Mouse (Mus musculus): ENCODE measurements at regions not wholly inside any gene's neighbourhood (a gene's known extent, or its start where the extent isn't known, plus 50 kb on each side); places are given as distances from the start of the nearest gene placed in this dataset.

GRCm38 (mm10) chr3:149371439-149371838, 381.1 kb upstream of the Adgrl2 start:
- in situ Hi-C loops (cut with MboI, MseI) = no loop called here

GRCm38 (mm10) chr3:149370517-149371227, 380.3 kb upstream of the Adgrl2 start:
- in situ Hi-C loops (cut with MboI, MseI) = no loop called here

DNA sequence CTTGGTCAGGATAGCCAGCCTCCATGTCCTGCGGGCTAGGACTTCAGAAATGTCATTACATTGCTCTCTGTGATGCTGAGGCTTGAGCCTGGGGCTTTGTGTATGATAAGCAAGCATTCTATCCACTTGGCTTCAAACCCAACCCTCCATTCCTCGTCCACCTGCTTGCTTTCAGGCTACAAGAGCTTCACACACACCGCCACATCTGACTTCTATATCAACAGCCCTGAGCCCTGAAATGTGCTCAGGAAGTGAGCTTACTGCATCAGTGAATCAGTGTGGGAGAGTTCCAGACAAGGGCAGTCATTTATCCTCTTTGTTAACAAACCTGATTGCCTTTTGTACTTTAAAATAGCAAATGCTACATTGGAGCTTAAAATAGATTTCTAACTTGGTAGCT, 377.5 kb upstream of the Adgrl2 start:
- in situ Hi-C loops (cut with MboI, MseI) = loop anchor here in 1 of 2 experiments (10.0 kb wide), 1 partner anchor 1137 kb away; no protein-coding TSS in a partner anchor

DNA sequence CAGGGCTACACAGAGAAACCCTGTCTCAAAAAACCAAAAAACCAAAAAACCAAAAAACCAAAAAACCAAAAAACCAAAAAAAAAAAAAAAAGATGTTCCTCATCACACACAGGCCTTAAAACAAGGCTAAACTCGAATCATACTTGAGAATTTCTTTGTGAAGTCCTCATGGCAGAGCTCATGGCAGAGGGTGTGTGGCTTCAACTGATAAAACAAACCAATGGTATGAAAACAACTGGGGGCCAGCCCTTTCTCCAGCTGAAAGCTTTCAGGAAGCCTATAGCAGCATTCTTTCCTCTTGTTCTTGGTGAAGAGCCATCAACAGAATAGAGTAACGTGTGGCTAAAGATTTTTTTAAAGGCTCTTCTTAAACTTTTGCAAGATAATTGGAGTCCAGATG, 369.8 kb upstream of the Adgrl2 start:
- in situ Hi-C loops (cut with MboI, MseI) = loop anchor here in 1 of 2 experiments (10.0 kb wide), 1 partner anchor 1145 kb away; no protein-coding TSS in a partner anchor

DNA sequence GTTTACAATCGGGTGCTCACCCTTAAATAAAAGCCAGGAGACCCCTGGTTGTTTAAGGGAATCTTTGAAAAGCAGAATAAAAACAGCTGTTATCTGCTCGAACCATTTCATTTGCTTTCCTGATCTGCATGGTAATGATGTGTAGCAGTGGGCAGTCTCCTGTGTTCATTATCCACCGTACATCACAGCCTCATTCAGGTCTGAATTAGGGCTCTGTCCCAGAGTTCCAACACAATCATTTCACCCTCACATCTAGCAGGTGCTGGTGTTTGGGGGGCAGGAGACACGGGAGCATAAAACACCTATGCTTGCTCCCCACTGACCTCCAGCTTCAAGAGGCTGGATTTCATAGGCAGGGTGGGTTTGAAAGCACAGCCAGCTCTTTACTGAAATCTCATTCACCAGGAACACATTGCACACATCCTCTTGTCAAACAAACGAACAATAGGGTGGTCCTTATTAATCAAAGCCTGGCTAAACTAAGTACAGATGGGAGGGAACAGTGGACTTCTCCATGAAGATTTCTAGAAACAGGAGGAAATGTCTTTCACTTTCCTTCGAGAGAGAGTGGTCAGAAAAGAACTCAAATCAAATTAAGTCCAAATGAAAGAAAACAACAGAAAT, 368.3 kb upstream of the Adgrl2 start:
- in situ Hi-C loops (cut with MboI, MseI) = no loop called here

DNA sequence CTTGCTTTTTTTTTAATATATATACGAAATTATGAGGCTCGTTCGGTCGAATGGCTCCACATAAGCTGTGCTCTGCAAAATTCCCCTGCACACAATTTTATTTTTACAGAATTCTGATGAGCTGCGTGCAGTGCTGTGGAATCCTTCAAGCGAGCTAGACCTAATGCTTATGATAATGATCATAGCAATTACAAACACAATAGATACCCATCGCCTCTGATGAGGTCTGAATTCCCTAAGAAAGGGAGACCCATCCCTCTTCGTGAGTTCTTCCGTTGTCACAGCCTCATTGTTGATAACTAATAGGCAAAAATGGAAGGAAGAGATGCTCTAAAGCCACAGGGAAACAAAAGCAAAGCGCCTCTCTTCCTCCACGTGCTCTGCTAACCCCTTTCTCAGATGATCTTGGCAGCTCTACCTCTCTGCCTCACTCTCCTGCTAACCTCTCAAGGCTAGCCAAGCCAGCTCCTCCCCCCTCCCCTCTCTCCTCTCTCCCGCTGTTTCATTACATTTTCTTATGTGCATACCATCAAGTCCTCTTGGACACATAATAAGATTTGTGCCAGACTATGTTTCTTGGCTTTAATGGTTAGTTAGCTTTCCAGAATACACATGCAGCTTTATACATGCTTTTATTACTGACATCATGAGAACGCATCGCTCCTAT, 367.7 kb upstream of the Adgrl2 start:
- in situ Hi-C loops (cut with MboI, MseI) = no loop called here

- in situ Hi-C loops (cut with MboI, MseI) = no loop called here
These were observed 366.8 kb upstream of the Adgrl2 start for GRCm38 (mm10) chr3:149357121-149357520.

- in situ Hi-C loops (cut with MboI, MseI) = no loop called here
These were observed 365.0 kb upstream of the Adgrl2 start for GRCm38 (mm10) chr3:149355362-149355761.

DNA sequence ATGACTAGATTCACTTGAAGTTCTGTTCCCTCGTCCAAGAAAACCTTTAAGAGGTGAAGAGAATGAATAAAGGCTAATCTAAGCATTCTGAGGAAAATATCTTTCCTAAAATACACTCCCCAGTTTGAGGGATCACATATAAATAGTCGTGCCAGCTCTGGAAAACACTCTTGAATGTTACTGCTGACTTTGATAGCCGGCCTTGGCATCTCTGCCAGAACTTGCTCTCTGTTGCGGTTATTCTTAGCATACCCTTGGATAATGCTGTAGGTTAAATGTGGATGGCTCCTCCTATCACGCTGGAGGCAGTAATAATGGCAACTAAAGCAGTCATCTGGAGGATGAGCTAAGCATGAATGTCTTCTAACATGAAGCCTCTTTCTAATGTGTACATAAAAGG, 363.6 kb upstream of the Adgrl2 start:
- in situ Hi-C loops (cut with MboI, MseI) = no loop called here

DNA sequence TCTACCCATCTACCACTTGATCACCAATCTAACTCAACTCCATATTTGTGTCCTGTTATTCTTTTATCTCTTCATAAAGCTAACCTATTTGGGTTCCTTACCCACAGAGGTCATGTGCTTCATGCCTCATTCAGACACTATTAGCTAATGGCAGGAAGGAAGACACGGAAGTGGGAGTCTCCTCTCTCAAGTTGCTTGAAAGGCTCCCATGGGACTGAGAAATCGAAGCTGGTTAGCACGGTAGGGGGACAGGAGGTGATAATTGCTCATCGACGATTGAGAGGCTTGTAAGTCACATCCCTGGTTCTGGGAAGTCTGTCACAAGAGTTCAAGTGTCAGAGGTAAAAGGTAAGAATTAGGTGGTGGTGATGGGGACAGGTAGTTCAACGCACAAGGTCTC, 362.2 kb upstream of the Adgrl2 start:
- in situ Hi-C loops (cut with MboI, MseI) = no loop called here

- in situ Hi-C loops (cut with MboI, MseI) = no loop called here
These were observed 359.4 kb upstream of the Adgrl2 start for GRCm38 (mm10) chr3:149349731-149350130.

DNA sequence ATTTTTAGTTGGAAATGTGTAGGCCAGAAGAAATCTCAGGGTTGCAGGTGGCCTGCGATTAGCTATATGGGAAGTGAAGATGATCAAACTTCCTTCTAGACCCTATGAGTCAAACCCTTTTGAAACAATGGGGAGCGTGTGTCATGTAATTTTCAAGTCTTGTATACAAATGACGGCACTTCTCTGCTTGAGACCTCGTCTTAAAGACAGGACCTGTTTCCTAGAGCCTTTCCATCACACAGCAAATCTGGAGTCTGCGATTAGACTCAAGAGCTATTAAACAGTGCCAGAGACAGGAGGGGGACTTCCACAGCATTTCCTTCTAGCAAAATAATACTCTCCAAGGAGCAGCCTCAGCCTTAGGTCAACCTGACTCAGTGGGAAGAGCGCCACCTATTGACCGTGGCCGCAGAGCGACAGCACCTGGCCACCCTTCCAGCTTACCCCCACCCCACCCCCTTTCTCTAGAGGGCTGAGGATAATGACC, 358.9 kb upstream of the Adgrl2 start:
- in situ Hi-C loops (cut with MboI, MseI) = no loop called here

DNA sequence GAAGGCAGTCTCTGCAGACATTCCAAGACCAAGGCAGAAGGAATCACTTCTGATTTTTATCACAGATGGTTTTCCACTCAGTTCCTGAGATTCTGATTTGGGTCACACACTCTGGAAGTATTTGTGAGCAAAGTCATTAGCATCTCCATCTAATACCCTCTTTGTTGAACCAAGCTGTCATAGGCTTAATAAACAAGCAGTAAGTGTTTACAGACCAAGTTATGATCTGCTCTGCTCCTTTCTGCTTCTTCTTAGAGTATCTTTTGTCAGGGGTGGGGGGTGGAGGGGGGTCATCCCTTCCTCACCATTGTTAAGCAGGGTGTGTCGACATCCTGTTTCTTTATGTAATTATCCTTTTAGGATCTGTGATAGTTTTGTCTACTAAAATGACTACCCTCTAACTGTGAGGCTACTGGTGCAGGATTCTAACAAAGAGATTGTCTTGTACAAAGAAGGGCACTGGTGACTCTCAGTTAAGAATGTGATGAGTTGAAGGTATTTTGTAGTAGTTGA, 358.2 kb upstream of the Adgrl2 start:
- in situ Hi-C loops (cut with MboI, MseI) = no loop called here

DNA sequence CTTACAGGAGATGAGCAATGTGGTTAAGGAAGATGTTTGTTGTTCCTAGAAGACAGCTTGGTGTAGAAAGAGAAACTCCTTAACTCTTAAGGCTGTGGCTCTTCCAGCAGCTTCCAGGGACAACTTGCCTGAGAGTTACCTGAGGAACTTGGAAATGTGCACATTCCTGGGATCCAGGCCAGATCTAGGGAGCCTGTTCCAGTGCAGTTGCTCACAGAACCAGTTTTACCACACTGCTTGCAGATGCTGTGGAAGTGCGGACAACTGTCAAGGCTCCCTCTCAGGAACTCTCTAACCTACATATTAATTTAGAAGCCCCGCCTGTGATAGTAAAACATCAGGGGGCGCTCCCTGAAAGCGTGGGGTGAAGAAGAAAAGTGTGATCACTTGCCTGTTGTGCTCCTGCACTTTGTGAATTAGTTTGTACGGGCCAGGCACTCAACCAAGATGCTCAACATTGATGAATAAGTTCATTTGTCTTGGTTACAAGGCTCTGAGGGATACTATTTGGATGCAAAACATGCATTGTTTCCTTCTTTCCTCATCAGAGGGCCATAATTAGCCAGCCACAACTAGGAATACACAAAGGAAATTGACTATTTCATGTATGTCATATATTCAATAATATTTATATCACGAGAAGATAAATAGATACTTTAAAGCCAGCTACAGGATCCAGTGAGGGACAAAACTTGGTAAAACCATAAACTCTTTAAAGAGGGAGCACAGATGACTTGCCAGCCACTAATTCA, 357.1 kb upstream of the Adgrl2 start:
- in situ Hi-C loops (cut with MboI, MseI) = no loop called here

DNA sequence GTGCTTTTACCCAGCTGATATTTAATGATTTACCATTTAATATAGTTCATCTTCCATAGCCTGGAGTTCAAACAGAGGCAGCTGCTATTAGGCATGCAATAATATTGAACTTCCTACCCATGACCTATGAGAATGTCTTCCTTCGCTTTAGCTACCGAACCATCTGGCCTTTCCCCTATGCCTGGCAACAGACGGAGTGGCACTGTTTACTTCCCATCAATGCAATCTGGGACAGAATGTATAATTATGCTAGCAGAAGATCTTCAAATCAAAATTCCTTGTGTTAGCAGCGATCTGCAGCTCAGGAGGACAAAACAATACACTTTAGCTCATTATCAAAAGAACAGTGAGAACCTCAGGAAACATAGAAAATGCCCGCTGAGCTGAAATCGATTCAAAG, 352.2 kb upstream of the Adgrl2 start:
- in situ Hi-C loops (cut with MboI, MseI) = no loop called here

- in situ Hi-C loops (cut with MboI, MseI) = no loop called here
These were observed 349.0 kb upstream of the Adgrl2 start for GRCm38 (mm10) chr3:149339374-149339753.

GRCm38 (mm10) chr3:149338684-149339373, 348.5 kb upstream of the Adgrl2 start:
- in situ Hi-C loops (cut with MboI, MseI) = no loop called here

- in situ Hi-C loops (cut with MboI, MseI) = no loop called here
These were observed 344.9 kb upstream of the Adgrl2 start for GRCm38 (mm10) chr3:149335259-149335658.

- in situ Hi-C loops (cut with MboI, MseI) = no loop called here
These were observed 343.3 kb upstream of the Adgrl2 start for GRCm38 (mm10) chr3:149333607-149334006.

DNA sequence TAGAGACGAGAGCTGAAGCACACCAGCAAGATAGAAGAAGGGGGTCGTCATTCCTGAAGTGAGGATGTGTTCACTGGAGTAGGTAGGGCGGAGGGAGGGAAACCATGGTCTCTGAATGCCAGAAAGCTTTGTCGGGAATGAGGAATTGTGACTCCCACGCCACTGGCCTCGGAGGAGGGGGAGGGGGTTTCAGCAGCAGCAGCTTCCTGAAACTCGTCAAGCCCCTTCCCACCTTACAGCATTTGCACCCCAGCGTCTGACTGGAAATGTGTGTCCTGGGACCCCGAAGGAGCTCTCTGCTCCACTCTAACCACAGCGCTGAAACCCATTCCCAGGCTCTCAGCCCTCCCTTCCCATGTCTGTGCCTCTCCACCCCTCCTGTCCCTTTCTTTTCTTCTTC, 342.8 kb upstream of the Adgrl2 start:
- in situ Hi-C loops (cut with MboI, MseI) = no loop called here

GRCm38 (mm10) chr3:149332105-149332504, 341.8 kb upstream of the Adgrl2 start:
- in situ Hi-C loops (cut with MboI, MseI) = no loop called here

All from T-helper 17 cell (primary cell).